Mouse (Mus musculus) hindbrain, postnatal 0 days (tissue): Measurements from ENCODE around the gene Sos1. TPM values are rescaled to one million over a fixed set of nuclear protein-coding genes. Genes with fewer than 3 reads are reported as not detected.

ENCODE experiments used
- ATAC-seq: fragments of 200-750 bp; cut with Nextera tagmentation; 2 replicates; pipeline ENCODE4 v1.8.0; 2017; ENCODE audit warnings: mild to moderate bottlenecking, moderate TSS enrichment, moderate library complexity
- DNase-seq: peaks from one replicate; pipeline ENCODE4 v3.0.0-alpha.2; 2015; ENCODE audit warnings: low spot score
- H3K27ac ChIP-seq: fragments of 300-500 bp; sonication (generic); 2 replicates; pipeline ENCODE4 v1.5.1; 2014; ENCODE audit warnings: mild to moderate bottlenecking
- H3K27me3 ChIP-seq: fragments of 300-500 bp; sonication (generic); 2 replicates; pipeline ENCODE4 v1.6.1; 2014; ENCODE audit warnings: low read length, mixed read lengths; ENCODE audit not compliant: insufficient read depth
- H3K36me3 ChIP-seq: fragments of 300-500 bp; sonication (generic); 2 replicates; pipeline ENCODE4 v1.6.1; 2014; ENCODE audit warnings: low read length, mixed read lengths; ENCODE audit not compliant: insufficient read depth
- H3K4me1 ChIP-seq: fragments of 300-500 bp; sonication (generic); 2 replicates; pipeline ENCODE4 v1.6.1; 2014; ENCODE audit warnings: antibody characterized with exemption, low read length, mixed read lengths; ENCODE audit not compliant: insufficient read depth
- H3K4me2 ChIP-seq: fragments of 300-500 bp; sonication (generic); 2 replicates; pipeline ENCODE4 v1.6.1; 2014; ENCODE audit warnings: low read depth, mild to moderate bottlenecking, low read length, moderate library complexity, mixed read lengths
- H3K4me3 ChIP-seq: fragments of 300-500 bp; sonication (generic); 2 replicates; pipeline ENCODE4 v1.5.1; 2014; ENCODE audit warnings: low read length
- H3K9ac ChIP-seq: fragments of 300-500 bp; sonication (generic); replicated peaks from 2 replicates; pipeline ENCODE4 v1.6.1; 2014; ENCODE audit warnings: mild to moderate bottlenecking, low read length, moderate library complexity, mixed read lengths
- H3K9me3 ChIP-seq: fragments of 300-500 bp; sonication (generic); 2 replicates; pipeline ENCODE4 v1.6.1; 2016; ENCODE audit warnings: low read length, mixed read lengths
- CTCF ChIP-seq: IDR thresholded peaks from 2 replicates; pipeline ENCODE4 v1.5.1; 2016; ENCODE audit warnings: antibody characterized with exemption, control low read depth, low read depth
- WGBS: fragments of 180-500 bp; shearing (Covaris S2); extraction: QIAGEN DNeasy Blood & Tissue Kit; methylation state at CpG from one replicate; pipeline ENCODE4 v1.1.7; 2014; 5-methylcytosine and 5-hydroxymethylcytosine counted together
- polyA plus RNA-seq: library from polyadenylated mRNA; unstranded; fragments of >200 nt; fragmentation: Nextera tagmentation; extraction: Ambion mirVana; gene quantifications from 2 replicates; pipeline ENCODE4 v1.2.1, GENCODE M21; 2015
- total RNA-seq: library from RNA; depleted of rRNA; stranded (reverse); fragments of >200 nt; gene quantifications from 2 replicates; pipeline ENCODE4 v1.2.3, GENCODE M21; 2014; rRNA removed

Sos1 gene
- total and polyA plus RNA-seq, 2 experiments from 2014 or later: 6.8 to 21.5 TPM

GRCm38 (mm10) chr17:80368606-80369005, 111.6 kb downstream of the Sos1 start:
- Histone ChIP-seq H3K27me3 (no peaks in the 10 kb centered on the region), H3K36me3 (no peaks in the 10 kb centered on the region), H3K9ac (no peak overlapping the region), H3K4me2 (no peak overlapping the region), H3K9me3 (no peaks in the 10 kb centered on the region), H3K4me3 (no peak overlapping the region), H3K4me1 (no peaks in the 10 kb centered on the region), H3K27ac (no peak overlapping the region)
- 73% methylated on average over 9 of the region's 9 CpGs for WGBS
- no peak for TF ChIP-seq CTCF
- ATAC-seq (no peak), DNase-seq (no peak)

- Histone ChIP-seq H3K9me3 (no peaks in the 10 kb centered on the region), H3K27ac (no peak overlapping the region), H3K4me1 (no peaks in the 10 kb centered on the region), H3K27me3 (no peaks in the 10 kb centered on the region), H3K9ac (no peak overlapping the region), H3K36me3 (no peaks in the 10 kb centered on the region), H3K4me2 (no peak overlapping the region), H3K4me3 (no peak overlapping the region)
- DNase-seq (no peak), ATAC-seq (no peak)
- WGBS: 89% methylated on average over 5 of the region's 5 CpGs
- no peak for TF ChIP-seq CTCF
These were observed 113.0 kb downstream of the Sos1 start for GRCm38 (mm10) chr17:80367276-80367675.

GRCm38 (mm10) chr17:80360245-80360644, 120.0 kb downstream of the Sos1 start:
- no peak for TF ChIP-seq CTCF
- H3K4me1 ChIP-seq: no peaks in the 10 kb centered on the region
- no peak overlapping the region for H3K4me3 ChIP-seq
- H3K27ac ChIP-seq: no peak overlapping the region
- H3K36me3 ChIP-seq: no peaks in the 10 kb centered on the region
- WGBS: 96% methylated on average over 8 of the region's 8 CpGs
- H3K27me3 ChIP-seq: no peaks in the 10 kb centered on the region
- ATAC-seq (no peak), DNase-seq (no peak)
- H3K9me3 ChIP-seq: no peaks in the 10 kb centered on the region
- no peak overlapping the region for H3K4me2 ChIP-seq
- H3K9ac ChIP-seq: no peak overlapping the region

GRCm38 (mm10) chr17:80347234-80347633, 133.0 kb downstream of the Sos1 start:
- Histone ChIP-seq H3K9me3 (no peaks in the 10 kb centered on the region), H3K27ac (no peak overlapping the region), H3K9ac (no peak overlapping the region), H3K4me3 (no peak overlapping the region), H3K4me1 (no peaks in the 10 kb centered on the region), H3K27me3 (no peaks in the 10 kb centered on the region), H3K4me2 (no peak overlapping the region), H3K36me3 (no peaks in the 10 kb centered on the region)
- ATAC-seq (no peak), DNase-seq (peak; percentile 9)
- 42% methylated on average over 6 of the region's 6 CpGs for WGBS
- TF ChIP-seq CTCF: no peak

- TF ChIP-seq CTCF: no peak
- H3K27ac ChIP-seq: no peak overlapping the region
- H3K27me3 ChIP-seq: no peaks in the 10 kb centered on the region
- no peak overlapping the region for H3K4me3 ChIP-seq
- no peak overlapping the region for H3K9ac ChIP-seq
- DNase-seq (no peak), ATAC-seq (no peak)
- whole genome bisulfite sequencing: 12% methylated on average over 11 of the region's 11 CpGs
- no peaks in the 10 kb centered on the region for H3K9me3 ChIP-seq
- no peaks in the 10 kb centered on the region for H3K36me3 ChIP-seq
- H3K4me1 ChIP-seq: no peaks in the 10 kb centered on the region
- no peak overlapping the region for H3K4me2 ChIP-seq
These were observed 133.6 kb downstream of the Sos1 start for GRCm38 (mm10) chr17:80346591-80347125.

GRCm38 (mm10) chr17:80345277-80345676, 135.0 kb downstream of the Sos1 start:
- no peaks in the 10 kb centered on the region for H3K9me3 ChIP-seq
- peak; percentile 60 for TF ChIP-seq CTCF
- H3K4me1 ChIP-seq: no peaks in the 10 kb centered on the region
- peak; percentile 39 for DNase-seq
- WGBS: 76% methylated on average over 4 of the region's 4 CpGs
- H3K27me3 ChIP-seq: no peaks in the 10 kb centered on the region
- H3K4me2 ChIP-seq: no peak overlapping the region
- H3K36me3 ChIP-seq: no peaks in the 10 kb centered on the region
- H3K9ac ChIP-seq: no peak overlapping the region
- H3K4me3 ChIP-seq: no peak overlapping the region
- H3K27ac ChIP-seq: no peak overlapping the region
- no peak for ATAC-seq

Other genes with a start within 250 kb of the Sos1 start
- gene Morn2, start 190.2 kb downstream of the Sos1 start, total RNA-seq: 13.4 and 17.1 TPM in 2 replicates
- gene Morn2, start 190.2 kb downstream of the Sos1 start, polyA plus RNA-seq: 54.5 and 56.3 TPM in 2 replicates
- 51.2 and 54.3 TPM in 2 replicates for gene Dhx57, start 190.0 kb downstream of the Sos1 start, total RNA-seq
- gene Dhx57, start 190.0 kb downstream of the Sos1 start, polyA plus RNA-seq: 30.0 and 31.5 TPM in 2 replicates
- gene Arhgef33, start 173.0 kb downstream of the Sos1 start, total RNA-seq: 28.4 and 38.2 TPM in 2 replicates
- 9.0 and 11.1 TPM in 2 replicates for gene Arhgef33, start 173.0 kb downstream of the Sos1 start, polyA plus RNA-seq
- not detected in 2 replicates for gene Gm10190, start 106.9 kb downstream of the Sos1 start, total RNA-seq
- 3.4 and 4.7 TPM in 2 replicates for gene Gm10190, start 106.9 kb downstream of the Sos1 start, polyA plus RNA-seq
- gene Cdkl4, start 97.4 kb upstream of the Sos1 start, total RNA-seq: 6.4 and 8.4 TPM in 2 replicates
- 5.5 and 6.5 TPM in 2 replicates for gene Cdkl4, start 97.4 kb upstream of the Sos1 start, polyA plus RNA-seq
- 46.5 and 51.0 TPM in 2 replicates for gene Map4k3, start 248.0 kb upstream of the Sos1 start, total RNA-seq
- gene Map4k3, start 248.0 kb upstream of the Sos1 start, polyA plus RNA-seq: 17.7 and 18.1 TPM in 2 replicates